Mouse (Mus musculus) T-cell, adult 2 months (primary cell): ENCODE results near the gene Pde9a.

Experiments used
- DNase-seq: peaks from one replicate; pipeline ENCODE4 v3.0.0; 2022; ENCODE audit warnings: low spot score

Pde9a gene

GRCm38 (mm10) chr17:31433401-31433928 lies 47.5 kb downstream of the Pde9a start:
- no peak for DNase-seq

- DNase-seq, result no peak
Observed at GRCm38 (mm10) chr17:31433978-31434797, 48.2 kb downstream of the Pde9a start.

- DNase-seq, result no peak
Observed at GRCm38 (mm10) chr17:31434825-31435325, 48.9 kb downstream of the Pde9a start.

DNA sequence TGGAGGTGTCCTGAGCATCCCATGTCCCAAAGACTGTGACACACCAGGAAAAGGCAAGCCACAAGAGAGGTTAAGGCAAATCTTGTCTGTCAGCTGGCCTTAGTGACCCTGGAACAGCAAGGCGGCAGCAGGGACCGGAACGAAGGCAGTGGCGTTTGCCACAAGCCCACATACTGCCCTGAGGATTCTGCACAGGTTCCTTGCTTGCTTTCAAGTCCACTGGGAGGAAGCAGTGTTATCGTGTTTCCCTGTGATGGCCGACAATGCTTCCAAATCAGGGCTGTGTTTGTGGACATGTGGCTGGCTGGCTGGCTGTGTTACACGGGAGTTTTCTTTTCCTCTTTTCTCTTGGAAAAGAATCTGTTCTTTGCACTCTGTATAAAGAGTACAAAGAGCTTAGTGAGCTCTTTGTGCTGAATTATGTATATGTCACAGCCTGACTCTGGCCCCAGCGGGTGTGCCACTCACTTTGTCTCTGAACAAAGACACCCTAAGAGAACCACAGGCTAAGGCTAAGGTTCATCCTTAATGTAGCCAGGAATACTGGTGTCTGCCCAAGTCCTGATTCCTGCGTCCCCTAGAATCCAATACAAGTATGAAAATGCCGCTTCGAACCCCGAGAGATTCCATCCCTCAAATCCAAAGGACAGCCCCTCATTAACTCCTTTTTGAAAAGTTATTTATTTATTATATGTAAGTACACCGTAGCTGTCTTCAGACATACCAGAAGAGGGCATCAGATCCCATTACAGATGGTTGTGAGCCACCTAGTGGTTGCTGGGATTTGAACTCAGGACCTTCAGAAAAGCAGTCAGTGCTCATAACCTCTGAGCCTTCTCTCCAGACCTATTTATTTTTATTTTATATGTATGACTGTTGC lies 50.2 kb downstream of the Pde9a start:
- DNase-seq, result no peak

DNA sequence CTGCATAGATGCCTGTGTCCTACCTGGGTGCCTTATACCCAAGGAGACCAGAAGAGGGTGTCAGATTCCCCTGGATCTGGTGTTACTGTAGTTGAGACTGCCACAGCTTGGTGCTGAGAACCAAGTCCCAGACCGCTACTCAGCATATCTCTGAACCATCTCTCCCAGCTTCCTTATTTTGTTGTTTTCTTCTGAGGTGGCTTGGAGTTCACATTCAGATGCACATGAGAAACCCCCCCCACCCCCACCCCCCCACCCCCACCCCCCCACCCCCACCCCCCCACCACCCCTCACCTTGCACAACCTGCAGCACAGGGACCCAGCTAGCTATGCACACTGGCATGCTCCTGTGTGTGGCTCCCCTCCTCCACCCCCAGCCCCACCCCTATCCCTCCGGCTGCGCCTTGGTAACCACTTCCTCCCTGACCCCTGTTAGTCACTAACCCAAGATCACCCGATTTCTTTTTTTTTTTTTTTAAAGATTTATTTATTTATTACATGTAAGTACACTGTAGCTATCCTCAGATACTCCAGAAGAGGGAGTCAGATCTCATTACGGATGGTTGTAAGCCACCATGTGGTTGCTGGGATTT lies 50.9 kb downstream of the Pde9a start:
- DNase-seq, result peak; percentile 38

GRCm38 (mm10) chr17:31437482-31437881 lies 51.5 kb downstream of the Pde9a start:
- DNase-seq, result no peak

GRCm38 (mm10) chr17:31439978-31440377 lies 54.0 kb downstream of the Pde9a start:
- peak; percentile 47 for DNase-seq

GRCm38 (mm10) chr17:31442513-31442912 lies 56.5 kb downstream of the Pde9a start:
- DNase-seq, result no peak

GRCm38 (mm10) chr17:31444251-31444650 lies 58.2 kb downstream of the Pde9a start:
- no peak for DNase-seq

DNA sequence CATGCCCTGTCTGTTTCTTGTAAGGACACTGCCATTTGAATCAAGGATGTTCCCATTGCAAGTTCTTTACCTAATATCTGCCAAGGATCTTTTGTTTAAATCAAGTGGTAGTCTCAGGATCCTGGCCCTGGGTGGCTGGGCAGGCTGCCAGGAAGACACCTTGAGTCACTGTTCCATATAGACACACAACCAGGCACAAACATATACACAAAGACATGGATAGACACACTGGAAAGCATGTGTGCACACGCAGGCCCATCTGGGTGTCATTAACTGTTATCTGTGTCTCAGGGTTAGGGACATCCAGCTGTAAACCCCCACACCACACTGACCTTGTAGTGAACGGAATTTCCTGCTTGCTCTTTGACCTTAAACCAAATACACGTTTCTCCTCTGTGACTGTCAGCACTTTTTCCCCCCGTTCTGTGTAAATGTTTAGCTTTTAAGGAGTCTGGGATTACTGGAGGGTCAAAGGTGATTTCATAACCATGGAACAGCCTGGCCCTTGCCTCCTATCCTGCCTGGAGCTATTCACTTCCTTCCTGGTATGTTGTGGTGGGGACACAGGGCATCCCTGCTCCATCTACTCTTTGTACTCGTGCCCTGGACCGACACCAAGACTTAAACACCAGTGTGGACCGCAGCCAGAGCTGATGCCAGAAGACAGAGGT lies 59.2 kb downstream of the Pde9a start:
- DNase-seq, result no peak

- no peak for DNase-seq
Observed at GRCm38 (mm10) chr17:31447766-31448165, 61.8 kb downstream of the Pde9a start.

GRCm38 (mm10) chr17:31448519-31448918 lies 62.5 kb downstream of the Pde9a start:
- peak; percentile 11 for DNase-seq

GRCm38 (mm10) chr17:31450206-31450605 lies 64.2 kb downstream of the Pde9a start:
- no peak for DNase-seq

DNA sequence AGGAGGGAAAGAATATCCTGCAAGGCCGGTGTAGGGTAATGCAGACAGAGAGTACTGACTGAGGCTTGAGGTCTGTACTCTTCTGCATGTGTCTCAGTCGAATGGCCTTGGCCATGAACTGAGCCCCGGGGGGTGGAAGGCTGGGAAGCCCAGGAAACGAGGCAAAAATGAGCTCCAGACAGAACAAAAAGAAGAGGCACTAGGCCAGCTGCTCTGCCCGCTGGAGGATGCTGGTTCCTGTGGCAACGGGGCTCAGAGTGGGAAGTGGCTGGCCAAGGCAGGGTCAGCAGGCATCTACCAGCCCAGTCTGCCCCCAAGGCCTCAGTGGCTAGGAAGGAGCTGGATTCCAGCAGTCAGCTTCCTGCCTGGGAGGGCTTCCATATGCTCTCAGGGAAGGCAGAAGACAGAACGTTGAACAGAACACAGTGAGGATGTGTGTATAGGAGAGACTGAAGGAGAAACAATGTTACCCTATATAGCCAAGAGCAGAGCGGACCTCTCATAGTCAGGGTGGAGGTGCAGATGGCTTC lies 65.2 kb downstream of the Pde9a start:
- DNase-seq, result no peak

DNA sequence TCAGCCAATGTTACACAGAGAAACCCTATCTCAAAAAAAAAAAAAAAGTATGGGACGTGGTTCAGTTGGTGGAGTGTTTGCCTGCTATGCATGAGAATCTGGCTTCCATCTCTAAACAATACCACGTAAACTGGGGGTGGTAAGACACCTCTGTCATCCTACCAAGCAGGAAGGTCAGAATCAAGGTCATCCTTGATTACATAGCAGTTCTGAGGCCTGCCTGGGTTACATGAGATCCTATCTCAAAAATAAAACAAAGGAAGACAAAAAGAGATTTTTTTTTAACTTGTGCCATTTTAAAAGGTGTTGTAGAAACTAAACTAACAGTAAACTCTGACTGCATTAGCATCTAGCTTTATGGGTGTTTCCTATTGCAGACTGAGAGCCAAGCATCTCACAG lies 66.8 kb downstream of the Pde9a start:
- no peak for DNase-seq

DNA sequence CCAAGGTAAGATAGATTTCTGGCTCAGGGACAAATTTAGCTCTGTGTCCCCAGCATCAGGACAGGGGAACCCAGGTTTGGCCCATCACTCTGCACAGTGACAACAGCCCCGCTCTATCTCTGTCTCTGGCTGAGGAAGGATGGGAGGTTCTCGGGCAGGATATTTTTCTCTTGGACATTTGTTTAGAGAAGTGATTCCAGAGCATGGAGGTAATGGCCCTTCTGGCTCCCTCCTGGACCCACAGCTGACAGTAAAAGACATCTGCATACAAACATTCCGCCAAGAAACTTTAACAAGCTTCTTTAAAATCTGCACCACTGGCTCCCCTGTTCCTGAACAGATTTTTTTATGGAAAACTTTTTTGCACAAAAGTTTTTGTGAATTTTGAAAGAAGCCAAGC lies 67.5 kb downstream of the Pde9a start:
- no peak for DNase-seq

DNA sequence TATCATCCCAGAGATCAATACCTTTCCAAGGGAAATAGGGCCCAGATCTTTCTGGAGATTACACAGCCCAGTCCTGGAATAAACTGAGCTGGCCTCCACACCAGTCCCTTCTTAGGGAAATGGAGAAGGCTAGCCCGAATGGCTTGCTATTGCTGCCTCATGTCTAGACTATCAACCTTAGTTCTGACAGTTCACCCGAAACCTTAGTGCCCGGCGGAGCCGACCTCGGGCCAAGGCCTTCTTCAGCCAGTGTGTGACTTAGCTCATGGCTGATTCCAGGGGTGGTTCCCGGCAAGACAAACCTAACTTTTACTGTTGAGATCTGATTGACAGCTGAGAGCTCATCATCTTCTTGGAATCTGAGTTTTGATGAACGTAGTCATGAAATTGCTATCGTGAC lies 68.0 kb downstream of the Pde9a start:
- no peak for DNase-seq

DNA sequence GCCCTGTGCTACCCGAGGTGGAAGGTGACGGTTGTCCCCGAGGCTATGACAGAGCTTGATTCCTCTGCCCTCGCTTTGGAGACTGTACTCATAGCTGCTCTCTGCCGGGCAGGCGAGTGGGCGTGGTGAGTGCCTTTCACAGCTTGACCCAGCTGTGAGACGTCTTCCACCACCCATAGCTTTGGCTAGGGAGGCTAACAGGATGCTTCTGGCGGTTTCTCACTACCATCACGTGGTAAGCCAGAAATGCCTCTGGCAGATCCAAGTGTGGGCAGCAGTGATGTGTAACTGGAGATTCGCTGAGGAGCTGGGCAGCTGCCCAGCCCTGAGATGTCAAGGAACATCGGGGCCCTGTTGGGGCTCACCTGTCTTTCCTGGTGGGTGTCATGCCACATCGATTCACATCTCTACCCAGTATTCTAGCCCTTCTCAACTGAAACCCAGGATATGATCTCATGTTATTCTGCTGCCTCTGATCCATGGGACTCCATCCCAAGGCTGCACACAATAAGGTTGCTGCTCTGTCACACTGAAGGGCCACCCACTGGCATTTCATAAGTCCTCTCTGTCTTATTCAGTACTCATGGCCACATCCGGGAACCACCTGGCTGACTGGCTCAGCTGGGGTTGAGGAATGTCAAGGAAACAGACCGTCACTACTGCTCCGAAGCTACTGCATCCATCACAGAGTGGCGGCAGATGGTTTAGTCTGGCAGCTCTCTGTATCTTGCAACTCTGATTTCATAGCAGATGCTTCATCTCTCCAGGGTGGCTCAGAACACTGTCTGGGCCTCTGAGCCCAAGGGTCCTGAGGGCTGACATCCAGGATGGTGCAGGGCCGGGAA lies 70.9 kb downstream of the Pde9a start:
- DNase-seq, result peak; percentile 19

DNA sequence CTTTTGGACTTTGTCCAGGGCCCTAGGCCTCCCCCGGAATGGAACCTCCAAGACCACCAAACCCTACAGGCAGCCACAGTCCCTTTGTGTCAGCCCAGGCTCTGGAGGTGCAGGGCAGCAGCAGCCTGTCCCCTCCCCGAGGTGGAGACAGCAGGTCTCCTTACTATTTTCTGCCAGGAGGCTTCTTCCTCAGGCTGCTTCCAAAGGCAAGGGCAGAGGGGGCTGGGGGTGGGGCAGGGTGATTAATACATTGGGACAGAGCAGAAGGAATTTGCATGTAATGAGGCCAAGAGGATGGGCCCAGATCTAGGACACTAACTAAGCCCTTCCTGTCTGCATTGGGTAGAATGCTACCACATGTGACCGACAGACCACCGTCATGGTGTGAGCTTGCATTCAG lies 74.4 kb downstream of the Pde9a start:
- DNase-seq, result no peak

- DNase-seq, result no peak
Observed at GRCm38 (mm10) chr17:31462506-31462905, 76.5 kb downstream of the Pde9a start.

GRCm38 (mm10) chr17:31466854-31467253 lies 80.8 kb downstream of the Pde9a start:
- peak; percentile 2 for DNase-seq
